Mouse (Mus musculus) embryonic facial prominence, embryonic 13.5 days (tissue): ENCODE measurements around the gene Ddc. TPM values are rescaled to one million over a fixed set of nuclear protein-coding genes. Genes with fewer than 3 reads are reported as not detected.

Source experiments
- ATAC-seq: fragments of 200-750 bp; cut with Nextera tagmentation; 2 replicates; pipeline ENCODE4 v1.8.0; 2017; ENCODE audit warnings: low read depth; ENCODE audit not compliant: insufficient number of reproducible peaks, insufficient read depth, low FRiP score, low TSS enrichment
- H3K27ac ChIP-seq: fragments of 300-500 bp; sonication (generic); 2 replicates; pipeline ENCODE4 v1.5.1; 2015; ENCODE audit warnings: moderate library complexity, mild to moderate bottlenecking, inconsistent platforms
- H3K27me3 ChIP-seq: fragments of 300-500 bp; sonication (generic); 2 replicates; pipeline ENCODE4 v1.6.1; 2015; ENCODE audit warnings: mild to moderate bottlenecking, inconsistent platforms
- H3K36me3 ChIP-seq: fragments of 300-500 bp; sonication (generic); 2 replicates; pipeline ENCODE4 v1.6.1; 2015; ENCODE audit warnings: mild to moderate bottlenecking, inconsistent platforms
- H3K4me1 ChIP-seq: fragments of 300-500 bp; sonication (generic); 2 replicates; pipeline ENCODE4 v1.6.1; 2015; ENCODE audit warnings: inconsistent platforms
- H3K4me2 ChIP-seq: fragments of 300-500 bp; sonication (generic); 2 replicates; pipeline ENCODE4 v1.6.1; 2015; ENCODE audit warnings: moderate library complexity, mild to moderate bottlenecking, inconsistent platforms
- H3K4me3 ChIP-seq: fragments of 300-500 bp; sonication (generic); 2 replicates; pipeline ENCODE4 v1.5.1; 2015; ENCODE audit warnings: mild to moderate bottlenecking, inconsistent platforms
- H3K9ac ChIP-seq: fragments of 300-500 bp; sonication (generic); 2 replicates; pipeline ENCODE4 v1.6.1; 2015; ENCODE audit warnings: mild to moderate bottlenecking, inconsistent platforms
- H3K9me3 ChIP-seq: fragments of 300-500 bp; sonication (generic); 2 replicates; pipeline ENCODE4 v1.6.1; 2016; ENCODE audit warnings: inconsistent platforms
- WGBS: fragments of 180-500 bp; shearing (Covaris S2); methylation state at CpG from one replicate; pipeline ENCODE4 v1.1.7; 2015; ENCODE audit warnings: mixed read lengths; 5-methylcytosine and 5-hydroxymethylcytosine counted together
- polyA plus RNA-seq: library from polyadenylated mRNA; unstranded; fragments of >200 nt; fragmentation: Nextera tagmentation; extraction: Ambion mirVana; gene quantifications from 2 replicates; pipeline ENCODE4 v1.2.1, GENCODE M21; 2015

Gene Ddc
- polyA plus RNA-seq, 1 experiment from 2014 or later = 5.3 TPM

DNA sequence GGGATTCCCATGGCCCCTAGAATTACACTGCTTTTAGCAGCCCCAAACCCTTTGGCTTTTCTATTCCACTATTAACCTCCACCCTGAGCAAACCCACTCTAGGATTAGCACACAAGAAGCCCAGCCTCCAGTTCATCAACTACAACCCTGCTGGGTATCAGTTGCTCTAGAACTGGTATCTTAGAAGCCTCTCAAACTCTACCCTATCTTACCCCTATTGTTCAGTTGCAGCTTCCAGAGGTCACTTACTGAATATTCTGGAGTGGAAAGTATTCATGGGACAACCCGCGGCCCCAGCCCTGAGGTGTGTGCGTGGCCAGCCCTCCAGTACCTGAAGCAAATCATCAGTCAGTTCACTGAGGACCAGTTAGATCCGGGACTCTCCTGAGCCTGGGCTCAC lies 123.6 kb downstream of the Ddc start:
- WGBS = 94% methylated on average over 4 of the region's 4 CpGs
- Histone ChIP-seq H3K4me3 (no peak overlapping the region), H3K27ac (no peak overlapping the region), H3K9me3 (no peaks in the 10 kb centered on the region), H3K4me2 (no peak overlapping the region), H3K27me3 (no peaks in the 10 kb centered on the region), H3K36me3 (no peaks in the 10 kb centered on the region), H3K4me1 (no peaks in the 10 kb centered on the region), H3K9ac (no peak overlapping the region)
- ATAC-seq = no peak

DNA sequence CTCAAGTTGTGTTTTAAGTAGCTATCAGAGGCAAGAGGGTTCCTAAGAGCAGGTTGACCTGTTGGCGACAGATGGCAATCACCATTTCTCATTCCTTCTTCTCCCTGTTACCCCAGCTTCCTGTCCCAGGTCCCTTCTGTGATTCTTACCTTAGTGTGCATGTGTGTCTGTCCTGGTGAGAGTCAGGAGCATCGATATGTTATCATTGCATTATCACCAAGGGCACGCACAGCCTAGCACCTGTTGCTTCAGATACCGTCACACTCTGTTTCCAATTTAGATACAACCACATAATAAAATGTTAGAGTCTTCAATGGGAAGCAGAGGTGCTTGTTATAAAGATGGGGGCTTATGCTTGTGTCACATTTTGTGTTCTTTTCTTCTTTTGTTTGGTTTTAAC lies 125.7 kb downstream of the Ddc start:
- Histone ChIP-seq H3K36me3 (no peaks in the 10 kb centered on the region), H3K4me1 (no peaks in the 10 kb centered on the region), H3K4me3 (no peak overlapping the region), H3K27me3 (no peaks in the 10 kb centered on the region), H3K27ac (no peak overlapping the region), H3K9me3 (no peaks in the 10 kb centered on the region), H3K9ac (no peak overlapping the region), H3K4me2 (no peak overlapping the region)
- ATAC-seq = no peak
- WGBS = 94% methylated on average over 4 of the region's 4 CpGs

DNA sequence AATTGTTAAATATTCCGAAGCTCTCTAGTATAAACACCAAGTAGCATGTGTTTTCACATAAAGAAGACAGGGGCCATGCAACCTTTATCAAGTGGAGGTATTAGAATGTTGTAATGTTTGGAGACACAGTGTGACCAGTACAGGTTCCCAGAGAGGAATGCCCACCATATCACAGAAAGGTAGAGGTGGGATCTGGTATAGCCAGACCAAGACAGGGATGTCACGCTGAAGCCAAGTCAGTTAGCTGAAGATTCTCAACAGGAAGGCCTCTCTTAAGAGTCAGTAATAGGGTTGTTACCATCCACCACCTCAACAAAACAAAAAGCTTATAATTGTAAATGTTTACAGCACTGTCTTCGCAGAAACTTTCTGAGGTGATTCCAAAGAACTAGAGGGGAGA lies 127.3 kb downstream of the Ddc start:
- WGBS = 90% methylated on average over 3 of the region's 3 CpGs
- no peaks in the 10 kb centered on the region for H3K36me3 ChIP-seq
- no peak overlapping the region for H3K9ac ChIP-seq
- H3K9me3 ChIP-seq = no peaks in the 10 kb centered on the region
- no peak for ATAC-seq
- no peaks in the 10 kb centered on the region for H3K27me3 ChIP-seq
- no peaks in the 10 kb centered on the region for H3K4me1 ChIP-seq
- no peak overlapping the region for H3K27ac ChIP-seq
- H3K4me3 ChIP-seq = no peak overlapping the region
- no peak overlapping the region for H3K4me2 ChIP-seq

DNA sequence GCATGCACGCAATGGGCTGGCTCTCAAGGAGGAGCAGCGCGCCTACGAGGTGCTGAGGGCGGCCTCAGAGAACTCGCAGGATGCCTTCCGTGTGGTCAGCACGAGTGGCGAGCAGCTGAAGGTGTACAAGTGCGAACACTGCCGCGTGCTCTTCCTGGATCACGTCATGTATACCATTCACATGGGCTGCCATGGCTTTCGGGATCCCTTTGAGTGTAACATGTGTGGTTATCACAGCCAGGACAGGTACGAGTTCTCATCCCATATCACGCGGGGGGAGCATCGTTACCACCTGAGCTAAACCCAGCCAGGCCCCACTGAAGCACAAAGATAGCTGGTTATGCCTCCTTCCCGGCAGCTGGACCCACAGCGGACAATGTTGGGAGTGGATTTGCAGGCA lies 128.7 kb downstream of the Ddc start:
- WGBS = 91% methylated on average over 20 of the region's 20 CpGs
- H3K4me2 ChIP-seq = no peak overlapping the region
- H3K27ac ChIP-seq = no peak overlapping the region
- no peaks in the 10 kb centered on the region for H3K27me3 ChIP-seq
- no peaks in the 10 kb centered on the region for H3K4me1 ChIP-seq
- H3K9me3 ChIP-seq = no peaks in the 10 kb centered on the region
- ATAC-seq = no peak
- H3K36me3 ChIP-seq = no peaks in the 10 kb centered on the region
- no peak overlapping the region for H3K9ac ChIP-seq
- H3K4me3 ChIP-seq = no peak overlapping the region

DNA sequence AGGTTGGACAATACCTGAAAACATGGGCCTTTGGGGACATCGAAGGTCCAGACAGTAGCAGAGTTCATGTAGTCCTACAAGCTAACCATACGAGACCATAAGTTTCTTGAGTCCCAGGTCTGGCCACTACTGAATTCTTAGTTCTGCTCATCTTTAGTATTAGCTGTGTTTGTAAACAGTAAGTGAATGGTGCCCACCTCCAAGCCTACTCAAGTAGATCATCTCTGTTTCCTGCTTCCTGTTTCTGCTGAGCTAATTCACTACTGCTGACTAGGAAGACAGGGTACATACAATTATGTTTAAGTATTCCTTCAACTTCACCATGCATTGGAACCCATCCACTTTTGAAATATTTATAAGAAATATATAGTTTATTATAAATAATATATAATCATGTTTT lies 129.9 kb downstream of the Ddc start:
- no peak overlapping the region for H3K4me2 ChIP-seq
- no peaks in the 10 kb centered on the region for H3K36me3 ChIP-seq
- no peak overlapping the region for H3K4me3 ChIP-seq
- no peak overlapping the region for H3K9ac ChIP-seq
- H3K27ac ChIP-seq = no peak overlapping the region
- ATAC-seq = no peak
- H3K4me1 ChIP-seq = no peaks in the 10 kb centered on the region
- no peaks in the 10 kb centered on the region for H3K9me3 ChIP-seq
- H3K27me3 ChIP-seq = no peaks in the 10 kb centered on the region
- WGBS = 82% methylated on average over 2 of the region's 2 CpGs

DNA sequence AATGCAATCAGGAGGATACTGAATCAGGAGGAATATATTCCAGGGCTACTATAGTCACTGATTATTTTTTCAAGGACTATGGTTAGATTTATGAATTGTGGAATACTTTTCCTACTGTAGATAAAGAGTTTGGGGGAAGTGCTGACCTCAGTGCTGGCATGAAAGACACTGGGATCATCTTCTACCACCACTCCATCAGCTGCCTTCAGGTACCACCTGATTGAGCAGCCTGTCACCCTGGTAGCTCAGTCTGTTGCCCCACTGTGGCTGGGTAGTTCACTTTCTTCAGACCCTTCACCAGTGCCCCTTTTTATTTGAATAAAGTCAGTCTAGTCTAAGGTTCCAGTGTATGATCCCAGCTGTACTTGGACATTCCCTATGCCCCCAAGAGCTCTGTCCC lies 131.2 kb downstream of the Ddc start:
- Histone ChIP-seq H3K36me3 (no peaks in the 10 kb centered on the region), H3K9ac (no peak overlapping the region), H3K27me3 (no peaks in the 10 kb centered on the region), H3K4me3 (no peak overlapping the region), H3K9me3 (no peaks in the 10 kb centered on the region), H3K4me2 (no peak overlapping the region), H3K4me1 (no peaks in the 10 kb centered on the region), H3K27ac (no peak overlapping the region)
- ATAC-seq = no peak

DNA sequence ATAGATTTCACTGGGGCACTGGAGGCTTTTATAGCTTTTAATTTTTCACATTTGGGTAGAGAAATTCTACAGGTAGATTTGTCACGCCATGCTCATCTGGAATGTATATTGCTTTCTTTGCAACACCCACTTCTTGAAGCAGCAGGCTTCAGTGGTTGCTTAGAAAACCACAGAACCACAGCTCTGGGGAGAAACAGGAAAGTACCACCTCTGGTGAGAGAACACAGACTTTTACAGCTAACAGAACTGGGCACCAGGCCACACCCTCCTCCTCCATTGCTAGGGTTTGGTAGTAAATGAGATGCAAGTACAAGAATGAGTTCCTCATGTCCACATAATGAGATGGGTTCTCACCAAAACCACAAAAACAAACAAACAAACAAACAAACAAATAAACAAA lies 131.8 kb downstream of the Ddc start:
- Histone ChIP-seq H3K27me3 (no peaks in the 10 kb centered on the region), H3K9me3 (no peaks in the 10 kb centered on the region), H3K9ac (no peak overlapping the region), H3K27ac (no peak overlapping the region), H3K4me1 (no peaks in the 10 kb centered on the region), H3K36me3 (no peaks in the 10 kb centered on the region), H3K4me3 (no peak overlapping the region), H3K4me2 (no peak overlapping the region)
- no peak for ATAC-seq
- 79% methylated on average over 1 of the region's 1 CpGs for WGBS

DNA sequence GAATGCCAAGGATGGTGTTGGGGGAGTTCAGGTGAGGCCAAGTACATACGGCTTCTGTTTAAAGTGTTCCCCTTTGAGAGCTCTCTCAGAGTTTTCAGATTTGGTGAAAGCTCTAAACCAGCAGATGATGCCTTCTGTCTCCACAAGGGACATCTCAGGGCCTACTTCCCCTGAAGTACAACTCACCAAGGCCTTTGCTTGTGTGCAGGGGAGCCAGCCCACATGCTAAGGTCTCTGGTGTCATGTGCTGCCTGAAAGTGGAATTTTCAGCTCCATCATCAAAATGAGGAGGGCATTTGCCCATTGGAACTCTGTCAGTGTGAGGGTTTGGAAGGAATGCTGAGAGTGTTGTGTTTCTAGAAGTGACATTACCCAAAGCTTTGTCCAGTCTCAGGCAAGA lies 132.5 kb downstream of the Ddc start:
- no peaks in the 10 kb centered on the region for H3K36me3 ChIP-seq
- H3K27ac ChIP-seq = no peak overlapping the region
- no peak overlapping the region for H3K9ac ChIP-seq
- no peak overlapping the region for H3K4me3 ChIP-seq
- H3K4me1 ChIP-seq = no peaks in the 10 kb centered on the region
- H3K9me3 ChIP-seq = no peaks in the 10 kb centered on the region
- 67% methylated on average over 1 of the region's 1 CpGs for WGBS
- H3K27me3 ChIP-seq = no peaks in the 10 kb centered on the region
- H3K4me2 ChIP-seq = no peak overlapping the region
- ATAC-seq = no peak

Other genes starting within 250 kb of the Ddc start
- gene Ikzf1, start 213.1 kb downstream of the Ddc start, polyA plus RNA-seq = 0.80 and 1.8 TPM in 2 replicates
- gene Fignl1, start 89.2 kb downstream of the Ddc start, polyA plus RNA-seq = 53.7 and 59.4 TPM in 2 replicates
- 444 and 498 TPM in 2 replicates for gene Grb10, start 140.5 kb upstream of the Ddc start, polyA plus RNA-seq